Mouse (Mus musculus): ENCODE data around the gene Smad9.

DNA sequence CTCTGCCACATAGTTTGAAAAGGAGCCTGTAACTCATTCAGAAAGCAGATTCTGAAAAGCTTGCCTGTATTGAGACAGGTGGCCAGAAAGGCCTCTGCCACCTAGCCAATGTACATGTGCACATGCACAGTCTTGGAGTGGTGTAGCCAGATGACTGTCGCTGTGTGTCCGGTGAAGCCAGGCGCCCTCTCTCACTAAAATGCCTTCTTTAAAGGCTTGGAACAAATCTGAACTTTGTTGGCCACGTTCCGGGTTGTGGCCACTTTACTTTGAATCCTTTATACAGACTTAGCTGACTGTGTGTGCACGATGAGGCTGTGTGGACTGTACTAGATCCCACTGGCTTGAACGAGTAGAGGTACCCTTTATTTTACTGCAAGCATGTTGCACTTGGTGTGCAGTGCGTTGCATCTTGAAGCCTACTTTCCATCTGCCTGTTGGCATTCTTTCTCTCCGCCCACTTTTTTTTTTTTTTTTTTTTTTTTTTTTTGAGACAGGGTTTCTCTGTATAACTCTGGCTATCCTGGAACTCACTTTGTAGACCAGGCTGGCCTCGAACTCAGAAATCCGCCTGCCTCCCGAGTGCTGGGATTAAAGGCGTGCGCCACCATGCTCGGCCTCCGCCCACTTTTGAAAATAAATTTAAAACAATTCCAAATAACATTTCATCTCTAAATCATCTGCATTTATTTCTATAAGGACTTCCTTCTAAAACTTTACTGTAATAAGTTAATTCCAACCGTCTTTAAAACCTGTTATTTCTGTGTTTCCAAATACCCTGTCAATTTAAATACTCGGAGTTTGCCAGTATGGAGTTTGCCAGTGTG lies 19.1 kb upstream of the Smad9 start:
- TF ChIP-seq POLR2A (IDR thresholded peaks at IDR 0.05; ENCODE audit: insufficient read length, low read depth) (peak; percentile 35), USF1 (IDR thresholded peaks at IDR 0.05; ENCODE audit: low read depth) (no peak), POLR2AphosphoS2 (IDR thresholded peaks at IDR 0.05; ENCODE audit: insufficient read length, low read depth) (no peak), MAX (IDR thresholded peaks at IDR 0.05; ENCODE audit: low read depth) (no peak)
